Mouse (Mus musculus): ENCODE measurements around the gene Myct1.
A peak's percentile ranks its signal among the peaks of the same experiment; 100 is the strongest.

Myct1 gene

DNA sequence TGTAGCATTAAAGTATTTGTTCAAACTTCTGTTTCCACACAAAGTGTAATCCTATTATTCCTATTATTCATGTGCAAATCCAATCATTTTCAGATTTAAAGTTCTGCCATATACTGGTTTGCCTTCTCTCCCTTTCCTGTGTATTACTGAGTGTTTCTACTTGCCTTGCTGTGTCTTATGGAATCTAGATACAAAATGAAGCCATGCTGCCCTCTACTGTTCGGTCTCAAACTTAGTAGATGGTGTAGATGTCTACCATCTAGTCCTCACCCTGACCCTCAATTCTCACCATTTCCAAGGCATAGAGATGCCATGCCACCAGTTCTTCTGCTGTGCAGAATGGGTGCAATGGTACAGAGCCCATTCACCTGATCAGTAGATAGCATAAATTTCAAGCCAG, 40.8 kb downstream of the Myct1 start:
- no peaks in the 10 kb centered on the region for H3K27me3 ChIP-seq (ENCODE audit: insufficient read depth, low read length)
- no peaks in the 10 kb centered on the region for H3K36me3 ChIP-seq (ENCODE audit: insufficient read depth, low read length)
- H3K4me3 ChIP-seq (replicated peaks; ENCODE audit: low read length), result no peak overlapping the region
- no peaks in the 10 kb centered on the region for H3K9me3 ChIP-seq (ENCODE audit: low read length)
- H3K4me1 ChIP-seq (replicated peaks; ENCODE audit: low read depth, low read length), result no peaks in the 10 kb centered on the region
- TF ChIP-seq CTCF (conservative IDR thresholded peaks at IDR 0.05; ENCODE audit: low read length), result peak; percentile 20; the same call in 1 of the 2 replicates
- no peak for TF ChIP-seq POU5F1 (IDR thresholded peaks at IDR 0.05; ENCODE audit: borderline replicate concordance, low read length)
- TF ChIP-seq NANOG (IDR thresholded peaks at IDR 0.05; ENCODE audit: borderline replicate concordance, low read length), result no peak

GRCm38 (mm10) chr10:5637322-5637721, 43.7 kb downstream of the Myct1 start:
- no peak overlapping the region for H3K4me3 ChIP-seq (replicated peaks; ENCODE audit: low read length)
- H3K9me3 ChIP-seq (ENCODE audit: low read length), result no peaks in the 10 kb centered on the region
- no peaks in the 10 kb centered on the region for H3K36me3 ChIP-seq (ENCODE audit: insufficient read depth, low read length)
- TF ChIP-seq POU5F1 (IDR thresholded peaks at IDR 0.05; ENCODE audit: borderline replicate concordance, low read length) (no peak), NANOG (IDR thresholded peaks at IDR 0.05; ENCODE audit: borderline replicate concordance, low read length) (no peak), CTCF (conservative IDR thresholded peaks at IDR 0.05; ENCODE audit: low read length) (no peak)
- H3K4me1 ChIP-seq (replicated peaks; ENCODE audit: low read depth, low read length), result no peaks in the 10 kb centered on the region
- no peaks in the 10 kb centered on the region for H3K27me3 ChIP-seq (ENCODE audit: insufficient read depth, low read length)

DNA sequence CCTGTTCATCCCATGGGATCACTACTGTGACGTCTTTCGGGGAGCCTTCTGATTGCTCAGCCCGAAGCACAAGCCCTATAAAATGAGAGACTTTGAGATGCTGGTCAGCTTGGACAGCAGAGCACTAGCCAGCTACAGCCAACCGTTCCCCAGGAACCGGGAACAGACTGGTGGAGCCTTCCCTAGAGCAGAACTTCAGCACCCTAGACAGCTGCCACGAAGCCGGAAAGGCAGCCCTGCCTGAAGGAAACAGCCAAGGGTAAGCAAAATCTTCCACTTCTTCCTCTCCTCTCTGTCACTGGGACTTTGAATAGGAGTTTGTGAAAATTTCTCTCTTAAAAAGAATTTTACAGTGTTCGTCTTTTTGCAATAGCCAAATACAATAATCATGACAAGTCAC, 45.5 kb downstream of the Myct1 start, which contains the start of gene Vip:
Gene Vip (plus strand): TSS at position 107 of the 400 bp plus-strand sequence.
- no peaks in the 10 kb centered on the region for H3K4me1 ChIP-seq (replicated peaks; ENCODE audit: low read depth, low read length)
- TF ChIP-seq CTCF (conservative IDR thresholded peaks at IDR 0.05; ENCODE audit: low read length) (no peak), POU5F1 (IDR thresholded peaks at IDR 0.05; ENCODE audit: borderline replicate concordance, low read length) (no peak), NANOG (IDR thresholded peaks at IDR 0.05; ENCODE audit: borderline replicate concordance, low read length) (no peak)
- no peaks in the 10 kb centered on the region for H3K27me3 ChIP-seq (ENCODE audit: insufficient read depth, low read length)
- H3K4me3 ChIP-seq (replicated peaks; ENCODE audit: low read length), result no peak within 1 kb of the TSS
- no peaks in the 10 kb centered on the region for H3K9me3 ChIP-seq (ENCODE audit: low read length)
- H3K36me3 ChIP-seq (ENCODE audit: insufficient read depth, low read length), result no peaks in the 10 kb centered on the region

All from E14TG2a.4 (cell line).